In genomic region chr4:33739211-33739904, GRCm38 (mm10) we compare ENCODE assay signal across 27 mouse cellular contexts.
DNase-seq lines count a peak whose midpoint lies in the region; ATAC-seq lines count a peak whose summit lies in the region.
"Had no signal": no experiment of that assay in that cellular context is flagged by ENCODE, and none has a peak within 500 bp of the region (broad histone marks: within the 10 kb centered on the region; RNA-seq: fewer than 3 reads in every experiment).

No protein-coding gene starts in this region.

- peak; percentile 81 for ATAC-seq in limb, embryonic 12.5 days (ENCODE audit: insufficient number of reproducible peaks, insufficient read depth, low FRiP score, low TSS enrichment, low read depth)
- ATAC-seq: CD4-positive, CD25-positive, alpha-beta regulatory T cell, adult 4 months; inflammation-experienced regulatory T-cells, adult 6 months; midbrain, embryonic 16.5 days had no signal

- H3K27ac ChIP-seq in limb, embryonic 12.5 days = no peak overlapping the region
- H3K27ac ChIP-seq in limb, embryonic 10.5 days = no peak overlapping the region
- H3K27ac ChIP-seq: embryonic facial prominence, embryonic 12.5 days; heart, embryonic 15.5 days; hindbrain, embryonic 13.5 days; kidney, embryonic 15.5 days; left cerebral cortex, adult 2 months; liver, embryonic 13.5 days; macrophage; stomach, embryonic 15.5 days had no signal

- H3K4me3 ChIP-seq in limb, embryonic 12.5 days (replicated peaks) = no peak overlapping the region
- no peak overlapping the region for H3K4me3 ChIP-seq in limb, embryonic 10.5 days
- H3K4me3 ChIP-seq: embryonic facial prominence, embryonic 12.5 days; heart, embryonic 15.5 days; hindbrain, embryonic 13.5 days; kidney, embryonic 15.5 days; left cerebral cortex, adult 2 months; liver, embryonic 13.5 days; stomach, embryonic 15.5 days had no signal

- H3K36me3 ChIP-seq in limb, embryonic 12.5 days = no peaks in the 10 kb centered on the region
- H3K36me3 ChIP-seq in limb, embryonic 10.5 days = no peaks in the 10 kb centered on the region
- H3K36me3 ChIP-seq: embryonic facial prominence, embryonic 12.5 days; heart, embryonic 15.5 days; hindbrain, embryonic 13.5 days; kidney, embryonic 15.5 days; liver, embryonic 13.5 days; stomach, embryonic 15.5 days had no signal

- H3K27me3 ChIP-seq in limb, embryonic 12.5 days = no peaks in the 10 kb centered on the region
- no peaks in the 10 kb centered on the region for H3K27me3 ChIP-seq in limb, embryonic 10.5 days (ENCODE audit: low read depth, poor library complexity, severe bottlenecking)
- H3K27me3 ChIP-seq: embryonic facial prominence, embryonic 12.5 days; heart, embryonic 15.5 days; hindbrain, embryonic 13.5 days; kidney, embryonic 15.5 days; stomach, embryonic 15.5 days had no signal

- DNase-seq in limb, embryonic 10.5 days (ENCODE audit: low spot score) = no peak
- peak; percentile 29 for DNase-seq in 3134 (ENCODE audit: extremely low read depth, insufficient read length, low spot score)
- DNase-seq in 3T3-L1 (ENCODE audit: low read depth, low spot score) = peak; percentile 79
- peak; percentile 8 for DNase-seq in lung, postnatal 10 days
- DNase-seq in thymus, postnatal 0 days (ENCODE audit: low spot score) = no peak
- DNase-seq in cerebellum, postnatal 36 days = no peak
- DNase-seq: cerebellum, adult 11 months; cerebellum, adult 9-11 months; gastrocnemius, postnatal 36 days; heart, postnatal 36 days; left cerebral cortex, postnatal 4 days; liver, embryonic 13.5 days; right cerebral cortex, adult 18-20 months; right cerebral cortex, postnatal 4 days; thymus, adult 18-20 months; thymus, postnatal 4 days had no signal

- H3K4me2 ChIP-seq in limb, embryonic 12.5 days = no peak overlapping the region
- H3K4me2 ChIP-seq: embryonic facial prominence, embryonic 12.5 days; heart, embryonic 15.5 days; hindbrain, embryonic 13.5 days; kidney, embryonic 15.5 days; liver, embryonic 13.5 days; stomach, embryonic 15.5 days had no signal

- no peak overlapping the region for H3K9ac ChIP-seq in limb, embryonic 12.5 days (replicated peaks)
- H3K9ac ChIP-seq: embryonic facial prominence, embryonic 12.5 days; heart, embryonic 15.5 days; hindbrain, embryonic 13.5 days; kidney, embryonic 15.5 days; liver, embryonic 13.5 days; stomach, embryonic 15.5 days had no signal

- WGBS in limb, embryonic 12.5 days = 45% methylated on average over 8 of the region's 8 CpGs
- 74% methylated on average over 8 of the region's 8 CpGs for WGBS in limb, embryonic 10.5 days

- no peaks in the 10 kb centered on the region for H3K9me3 ChIP-seq in limb, embryonic 12.5 days
- no peaks in the 10 kb centered on the region for H3K9me3 ChIP-seq in limb, embryonic 10.5 days (replicated peaks)
- H3K9me3 ChIP-seq: embryonic facial prominence, embryonic 12.5 days; heart, embryonic 15.5 days; hindbrain, embryonic 13.5 days; kidney, embryonic 15.5 days; liver, embryonic 13.5 days; stomach, embryonic 15.5 days had no signal

- H3K4me1 ChIP-seq in limb, embryonic 12.5 days (replicated peaks) = peaks cover 14% of the 10 kb centered on the region
- H3K4me1 ChIP-seq in limb, embryonic 10.5 days = peaks cover 17% of the 10 kb centered on the region
- H3K4me1 ChIP-seq: stomach, embryonic 15.5 days had no signal

Comparison
In these comparisons a context has a peak if more than half of its experiments do, and no peak if none do; other contexts are left out.
1. DNase-seq: peak in 3134 (single experiment), 3T3-L1 (single experiment) and lung, postnatal 10 days (single experiment); none in limb, embryonic 10.5 days (single experiment), thymus, postnatal 0 days (single experiment) and cerebellum, postnatal 36 days (0 of 2).